Mouse (Mus musculus) kidney, postnatal 0 days (tissue): Measurements from ENCODE around the gene Fndc3a. TPM values are rescaled to one million over a fixed set of nuclear protein-coding genes. Genes with fewer than 3 reads are reported as not detected.

Source experiments
- ATAC-seq: fragments of 200-750 bp; cut with Nextera tagmentation; replicated peaks from 2 replicates; pipeline ENCODE4 v1.8.0; 2017; ENCODE audit warnings: low read depth, moderate number of reproducible peaks, moderate TSS enrichment, moderate library complexity; ENCODE audit not compliant: low FRiP score
- DNase-seq: peaks from one replicate; pipeline ENCODE4 v3.0.0-alpha.2; 2016; ENCODE audit warnings: low spot score
- H3K27ac ChIP-seq: fragments of 300-500 bp; sonication (generic); 2 replicates; pipeline ENCODE4 v1.5.1; 2014; ENCODE audit warnings: mild to moderate bottlenecking
- H3K27me3 ChIP-seq: fragments of 300-500 bp; sonication (generic); 2 replicates; pipeline ENCODE4 v1.6.1; 2014; ENCODE audit warnings: low read length, mixed read lengths; ENCODE audit not compliant: insufficient read depth
- H3K36me3 ChIP-seq: fragments of 300-500 bp; sonication (generic); 2 replicates; pipeline ENCODE4 v1.6.1; 2014; ENCODE audit warnings: low read length, mixed read lengths; ENCODE audit not compliant: insufficient read depth
- H3K4me1 ChIP-seq: fragments of 300-500 bp; sonication (generic); replicated peaks from 2 replicates; pipeline ENCODE4 v1.6.1; 2014; ENCODE audit warnings: antibody characterized with exemption, low read length, mixed read lengths; ENCODE audit not compliant: insufficient read depth
- H3K4me2 ChIP-seq: fragments of 300-500 bp; sonication (generic); 2 replicates; pipeline ENCODE4 v1.6.1; 2014; ENCODE audit warnings: mild to moderate bottlenecking, low read length, moderate library complexity, mixed read lengths
- H3K4me3 ChIP-seq: fragments of 300-500 bp; sonication (generic); replicated peaks from 2 replicates; pipeline ENCODE4 v1.5.1; 2014; ENCODE audit warnings: low read depth, low read length
- H3K9ac ChIP-seq: fragments of 300-500 bp; sonication (generic); 2 replicates; pipeline ENCODE4 v1.6.1; 2014; ENCODE audit warnings: low read depth, low read length
- H3K9me3 ChIP-seq: fragments of 300-500 bp; sonication (generic); replicated peaks from 2 replicates; pipeline ENCODE4 v1.6.1; 2016; ENCODE audit warnings: low read length, inconsistent platforms, mixed read lengths
- CTCF ChIP-seq: IDR thresholded peaks from 2 replicates; pipeline ENCODE4 v1.5.1; 2016; ENCODE audit warnings: antibody characterized with exemption, low read depth, mild to moderate bottlenecking, moderate library complexity
- WGBS: fragments of 180-500 bp; shearing (Covaris S2); extraction: QIAGEN DNeasy Blood & Tissue Kit; methylation state at CpG from one replicate; pipeline ENCODE4 v1.1.7; 2014; 5-methylcytosine and 5-hydroxymethylcytosine counted together
- polyA plus RNA-seq: library from polyadenylated mRNA; unstranded; fragments of >200 nt; fragmentation: Nextera tagmentation; extraction: Ambion mirVana; gene quantifications from 2 replicates; pipeline ENCODE4 v1.2.1, GENCODE M21; 2015

The Fndc3a gene
- polyA plus RNA-seq, 1 experiment from 2014 or later, result 36.6 TPM

- no peak for ATAC-seq
- Histone ChIP-seq H3K27me3 (no peaks in the 10 kb centered on the region), H3K9ac (no peak overlapping the region), H3K9me3 (no peaks in the 10 kb centered on the region), H3K4me1 (no peaks in the 10 kb centered on the region), H3K27ac (no peak overlapping the region), H3K36me3 (peaks cover 16% of the 10 kb centered on the region; the same call in 1 of the 2 replicates), H3K4me3 (no peak overlapping the region), H3K4me2 (no peak overlapping the region)
- DNase-seq, result no peak
- 95% methylated on average over 4 of the region's 4 CpGs for WGBS
- TF ChIP-seq CTCF, result no peak
These were observed 120.4 kb downstream of the Fndc3a start for GRCm38 (mm10) chr14:72589415-72589814.

GRCm38 (mm10) chr14:72582979-72583378 lies 126.8 kb downstream of the Fndc3a start:
- DNase-seq, result no peak
- 79% methylated on average over 6 of the region's 6 CpGs for WGBS
- ATAC-seq, result no peak
- H3K27ac ChIP-seq, result no peak overlapping the region
- no peak overlapping the region for H3K4me2 ChIP-seq
- TF ChIP-seq CTCF, result no peak
- H3K36me3 ChIP-seq, result peaks cover 12% of the 10 kb centered on the region; the same call in 1 of the 2 replicates
- no peaks in the 10 kb centered on the region for H3K9me3 ChIP-seq
- no peak overlapping the region for H3K9ac ChIP-seq
- no peak overlapping the region for H3K4me3 ChIP-seq
- H3K4me1 ChIP-seq, result no peaks in the 10 kb centered on the region
- H3K27me3 ChIP-seq, result no peaks in the 10 kb centered on the region

DNA sequence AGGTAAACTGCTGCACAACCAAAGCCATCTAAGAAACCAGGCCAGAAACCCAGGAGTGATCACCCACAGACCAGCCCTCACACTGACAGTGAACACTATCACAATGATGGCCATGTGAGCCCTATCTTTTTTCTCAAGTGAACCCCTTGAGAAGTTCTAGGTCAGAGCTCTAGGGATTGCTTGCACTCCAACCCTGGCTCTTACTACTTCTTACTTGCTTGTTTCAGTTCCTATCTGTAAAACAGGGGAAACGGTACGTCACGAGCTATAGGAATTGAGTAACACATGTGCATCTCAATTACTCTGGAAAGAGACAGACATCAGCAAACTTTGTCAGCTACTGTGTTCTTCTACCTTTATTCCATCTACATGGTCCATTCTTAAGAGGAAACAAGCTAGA lies 128.8 kb downstream of the Fndc3a start:
- ATAC-seq (no peak), DNase-seq (no peak)
- H3K4me1 ChIP-seq, result no peaks in the 10 kb centered on the region
- TF ChIP-seq CTCF, result no peak
- no peak overlapping the region for H3K4me2 ChIP-seq
- H3K27me3 ChIP-seq, result no peaks in the 10 kb centered on the region
- 0 out of 2 replicates have a peak, but pooled peaks cover 10% of the 10 kb centered on the region for H3K36me3 ChIP-seq
- no peak overlapping the region for H3K27ac ChIP-seq
- H3K4me3 ChIP-seq, result no peak overlapping the region
- no peaks in the 10 kb centered on the region for H3K9me3 ChIP-seq
- H3K9ac ChIP-seq, result no peak overlapping the region
- 89% methylated on average over 3 of the region's 3 CpGs for WGBS

- no peak overlapping the region for H3K4me2 ChIP-seq
- ATAC-seq (no peak), DNase-seq (peak; percentile 27)
- H3K27me3 ChIP-seq, result no peaks in the 10 kb centered on the region
- no peak overlapping the region for H3K4me3 ChIP-seq
- no peak overlapping the region for H3K27ac ChIP-seq
- peak; percentile 57 for TF ChIP-seq CTCF
- H3K36me3 ChIP-seq, result 0 out of 2 replicates have a peak, but pooled peaks cover 13% of the 10 kb centered on the region
- no peaks in the 10 kb centered on the region for H3K9me3 ChIP-seq
- no peak overlapping the region for H3K9ac ChIP-seq
- 93% methylated on average over 3 of the region's 3 CpGs for WGBS
- no peaks in the 10 kb centered on the region for H3K4me1 ChIP-seq
These were observed 133.5 kb downstream of the Fndc3a start for GRCm38 (mm10) chr14:72576283-72576682.

DNA sequence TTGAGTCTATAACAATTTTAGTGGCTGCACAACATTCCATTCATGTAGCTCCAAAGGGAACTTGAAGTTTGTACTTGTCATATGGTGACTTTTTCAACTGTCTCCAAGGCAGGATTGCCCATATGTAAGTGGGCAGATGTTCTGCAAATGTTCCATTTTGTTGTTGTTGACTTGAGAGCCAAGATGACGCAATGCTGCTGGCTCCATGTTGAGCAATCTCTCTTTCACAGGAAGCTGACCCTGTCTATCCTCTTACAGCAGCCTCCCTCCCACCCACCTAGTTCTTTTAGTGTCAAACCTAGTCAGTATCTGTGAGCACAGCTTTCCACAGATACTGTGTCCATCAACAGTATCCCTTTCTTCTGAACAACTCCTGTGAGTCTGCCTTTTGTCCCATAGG lies 145.9 kb downstream of the Fndc3a start:
- ATAC-seq (no peak), DNase-seq (no peak)
- WGBS, result 92% methylated on average over 1 of the region's 1 CpGs
- peaks cover 15% of the 10 kb centered on the region for H3K36me3 ChIP-seq
- H3K9ac ChIP-seq, result no peak overlapping the region
- no peaks in the 10 kb centered on the region for H3K27me3 ChIP-seq
- TF ChIP-seq CTCF, result no peak
- no peaks in the 10 kb centered on the region for H3K4me1 ChIP-seq
- no peak overlapping the region for H3K4me2 ChIP-seq
- no peak overlapping the region for H3K27ac ChIP-seq
- no peak overlapping the region for H3K4me3 ChIP-seq
- H3K9me3 ChIP-seq, result no peaks in the 10 kb centered on the region

- TF ChIP-seq CTCF, result no peak
- Histone ChIP-seq H3K4me1 (no peaks in the 10 kb centered on the region), H3K9me3 (no peaks in the 10 kb centered on the region), H3K36me3 (peaks cover 33% of the 10 kb centered on the region), H3K27ac (no peak overlapping the region), H3K9ac (no peak overlapping the region), H3K27me3 (no peaks in the 10 kb centered on the region), H3K4me2 (no peak overlapping the region), H3K4me3 (no peak overlapping the region)
- DNase-seq (no peak), ATAC-seq (no peak)
- WGBS, result 78% methylated on average over 5 of the region's 5 CpGs
These were observed 151.0 kb downstream of the Fndc3a start for GRCm38 (mm10) chr14:72558795-72559194.

DNA sequence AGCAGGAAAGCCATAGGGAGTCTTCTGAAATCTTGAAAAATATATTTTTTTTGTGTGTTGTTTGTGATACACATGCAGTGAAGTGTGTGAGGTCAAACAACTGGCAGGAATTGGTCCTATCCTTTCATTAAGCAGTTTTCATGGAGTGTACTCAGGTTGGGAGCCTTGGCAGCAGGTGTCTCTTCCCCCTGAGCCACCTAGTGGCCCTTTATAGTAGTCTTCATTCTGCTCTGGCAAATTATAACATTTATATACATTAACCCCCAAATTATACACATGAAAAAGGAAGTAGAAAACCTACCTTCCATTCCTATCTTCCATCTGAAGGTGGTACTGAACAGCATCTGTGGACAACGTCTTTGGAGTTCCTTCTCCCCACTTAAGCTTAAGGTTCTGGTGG lies 154.0 kb downstream of the Fndc3a start:
- no peak for ATAC-seq
- Histone ChIP-seq H3K4me3 (no peak overlapping the region), H3K36me3 (peaks cover 41% of the 10 kb centered on the region), H3K27me3 (no peaks in the 10 kb centered on the region), H3K27ac (no peak overlapping the region), H3K9ac (no peak overlapping the region), H3K9me3 (no peaks in the 10 kb centered on the region), H3K4me1 (no peaks in the 10 kb centered on the region), H3K4me2 (no peak overlapping the region)
- TF ChIP-seq CTCF, result peak; percentile 45; the same call in 1 of the 2 replicates
- no peak for DNase-seq
- WGBS, result 78% methylated on average over 1 of the region's 1 CpGs
